Mouse (Mus musculus) adrenal gland, postnatal 4 days (tissue): ENCODE data around the gene Prelp. TPM values are rescaled to one million over a fixed set of nuclear protein-coding genes. Genes with fewer than 3 reads are reported as not detected.
"Not testable (repeated sequence)": the region's sequence is repeated elsewhere in the genome, so short reads cannot be mapped to it uniquely, and the experiment has no call there.

Experiments
- DNase-seq, 2 experiments: peaks; one replicate each; pipeline ENCODE4 v3.0.0; 2021 to 2022; ENCODE audit warnings: low spot score in 2 of 2, mixed read lengths in 2 of 2
- long read RNA-seq, 2 experiments: library from polyadenylated mRNA; stranded (forward); transcript quantifications; one replicate each; pipeline ENCODE4 v2.0.0; 2021
- total RNA-seq, 2 experiments: library from RNA; stranded (reverse); gene quantifications; 2 replicates each; pipeline ENCODE4 v1.2.3; 2021

Prelp gene
- total RNA-seq, result 10 to 100 TPM; 16.3 to 20.1 TPM
- long read RNA-seq, experiment 1, transcript Prelp-201 (3 exons, 3,615 nt), result major isoform, 8 of 14 reads
- long read RNA-seq, experiment 1, partial matches to known transcripts, result 0 of 14 reads
- long read RNA-seq, experiment 1, other reads (novel, unspliced or antisense), result 6 of 14 reads
- long read RNA-seq, experiment 2, partial matches to known transcripts, result 2 of 15 reads
- long read RNA-seq, experiment 2, other reads (novel, unspliced or antisense), result 12 of 15 reads

GRCm38 (mm10) chr1:133921304-133921751 lies at the start of gene Prelp:
TSS of gene Prelp (minus strand) at chr1:133921414.
- DNase-seq, result no peak

- no peak for DNase-seq
Measured at GRCm38 (mm10) chr1:133969427-133969826, 48.2 kb upstream of the Prelp start.

- no peak for DNase-seq
Measured at GRCm38 (mm10) chr1:133968788-133969325, 47.6 kb upstream of the Prelp start.

GRCm38 (mm10) chr1:133967481-133968017 lies 46.3 kb upstream of the Prelp start:
- no peak for DNase-seq

DNA sequence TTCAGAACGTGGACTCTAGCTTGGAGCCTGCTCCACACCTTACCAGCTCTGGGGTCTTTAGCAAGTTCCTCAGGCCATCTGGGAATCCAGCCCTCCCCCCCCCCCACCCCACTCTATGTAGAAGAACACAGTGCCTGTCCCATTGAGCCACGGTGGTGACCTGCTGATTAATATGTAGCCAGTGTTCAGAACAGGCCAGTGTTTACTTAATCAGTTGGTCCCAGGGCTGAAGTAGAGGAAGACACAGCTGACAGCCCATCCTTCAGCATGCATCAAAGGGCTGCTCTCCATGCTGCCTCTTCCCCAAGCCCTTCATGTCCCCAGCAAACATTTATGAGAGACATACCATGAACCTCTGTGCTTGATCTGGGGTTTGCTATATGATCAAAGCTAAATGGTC lies 44.8 kb upstream of the Prelp start:
- DNase-seq, result no peak

GRCm38 (mm10) chr1:133965298-133965697 lies 44.1 kb upstream of the Prelp start:
- no peak for DNase-seq

- DNase-seq, result no peak
Measured at GRCm38 (mm10) chr1:133964742-133965141, 43.5 kb upstream of the Prelp start.

DNA sequence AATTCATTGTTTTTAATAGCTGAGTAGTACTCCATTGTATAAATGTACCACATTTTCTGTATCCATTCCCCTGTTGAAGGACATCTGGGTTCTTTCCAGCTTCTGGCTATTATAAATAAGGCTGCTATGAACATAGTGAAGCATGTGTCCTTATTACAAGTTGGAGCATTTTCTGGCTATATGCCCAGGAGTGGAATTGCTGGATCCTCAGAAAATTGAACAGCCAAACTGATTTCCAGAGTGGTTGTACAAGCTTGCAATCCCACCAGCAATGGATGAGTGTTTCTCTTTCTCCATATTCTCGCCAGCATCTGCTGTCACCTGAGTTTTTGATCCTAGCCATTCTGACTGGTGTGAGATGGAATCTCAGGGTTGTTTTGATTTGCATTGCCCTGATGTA lies 42.4 kb upstream of the Prelp start:
- not testable (repeated sequence) for DNase-seq

DNA sequence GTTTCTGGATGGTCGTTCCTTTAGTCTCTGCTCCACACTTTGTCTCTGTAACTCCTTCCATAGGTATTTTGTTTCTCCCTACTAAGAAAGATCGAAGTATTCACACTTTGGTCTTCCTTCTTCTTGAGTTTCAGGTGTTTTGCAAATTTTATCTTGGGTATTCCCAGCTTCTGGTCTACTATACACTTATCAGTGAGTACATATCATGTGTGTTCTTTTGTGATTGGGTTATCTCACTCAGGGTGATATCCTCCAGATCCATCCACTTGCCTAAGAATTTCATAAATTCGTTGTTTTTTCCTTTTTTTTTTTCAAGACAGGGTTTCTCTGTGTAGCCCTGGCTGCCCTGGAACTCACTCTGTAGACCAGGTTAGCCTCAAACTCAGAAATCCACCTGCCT lies 41.9 kb upstream of the Prelp start:
- DNase-seq, result not testable (repeated sequence)

DNA sequence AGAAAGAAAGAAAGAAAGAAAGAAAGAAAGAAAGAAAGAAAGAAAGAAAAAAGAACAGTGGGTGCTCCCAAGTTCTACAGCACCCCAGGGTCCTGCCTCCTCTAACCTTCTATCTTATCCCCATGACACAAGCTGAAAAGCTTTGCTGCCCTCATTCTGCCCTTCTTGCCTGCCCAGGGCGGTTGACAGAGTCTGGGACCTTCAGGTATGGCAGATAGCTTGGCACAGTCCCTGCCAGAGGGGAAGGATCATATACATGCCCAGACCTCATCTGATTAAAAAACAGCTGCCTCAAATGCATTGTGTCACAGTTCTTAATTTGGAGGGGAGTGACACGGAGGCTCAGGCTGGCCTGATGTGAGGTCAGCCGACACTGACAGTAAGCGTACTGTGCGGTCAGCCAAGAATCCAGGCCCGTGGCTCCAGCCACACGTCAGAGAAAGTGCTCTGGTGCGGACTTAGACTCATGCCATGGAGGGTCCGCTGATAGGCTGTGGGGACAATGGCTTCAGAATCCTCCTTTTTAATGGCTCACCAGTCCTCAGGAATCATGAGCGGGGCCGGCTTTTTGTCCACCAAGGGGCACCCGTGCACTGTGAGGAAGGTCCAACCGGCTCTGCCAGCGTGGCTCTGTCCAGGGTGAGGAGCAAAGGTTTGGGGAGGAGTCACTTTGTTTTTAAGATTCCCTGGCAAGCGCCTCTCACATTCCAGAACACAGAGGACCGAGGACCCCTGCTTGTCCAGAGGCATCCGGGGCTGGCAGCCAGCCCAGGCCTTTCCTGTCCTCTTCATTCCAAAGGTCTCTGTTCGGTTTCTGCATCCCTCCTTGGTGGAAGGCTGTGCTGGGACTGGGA lies 40.3 kb upstream of the Prelp start:
- peak in 1 of 2 experiments; percentile 63 for DNase-seq

DNA sequence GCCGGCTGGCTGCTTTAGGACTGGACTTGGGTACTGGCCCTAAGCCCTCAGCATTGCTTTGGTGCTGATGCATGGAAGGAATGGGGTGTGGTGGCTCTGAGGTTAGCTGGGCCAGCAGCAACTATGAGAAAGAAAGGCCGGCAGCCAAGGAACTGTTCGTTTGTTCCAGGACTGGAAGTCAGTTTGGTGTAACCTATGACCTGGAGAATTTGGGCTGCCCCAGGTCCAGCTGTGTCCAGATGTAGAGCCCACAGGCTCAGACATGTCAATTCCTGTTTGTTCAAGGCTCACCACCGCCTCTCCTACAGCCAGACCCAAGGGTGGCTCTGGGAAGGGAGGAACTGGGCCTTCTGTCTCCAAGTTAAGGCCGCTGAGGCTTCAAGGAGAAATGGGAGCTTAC lies 38.3 kb upstream of the Prelp start:
- no peak for DNase-seq

DNA sequence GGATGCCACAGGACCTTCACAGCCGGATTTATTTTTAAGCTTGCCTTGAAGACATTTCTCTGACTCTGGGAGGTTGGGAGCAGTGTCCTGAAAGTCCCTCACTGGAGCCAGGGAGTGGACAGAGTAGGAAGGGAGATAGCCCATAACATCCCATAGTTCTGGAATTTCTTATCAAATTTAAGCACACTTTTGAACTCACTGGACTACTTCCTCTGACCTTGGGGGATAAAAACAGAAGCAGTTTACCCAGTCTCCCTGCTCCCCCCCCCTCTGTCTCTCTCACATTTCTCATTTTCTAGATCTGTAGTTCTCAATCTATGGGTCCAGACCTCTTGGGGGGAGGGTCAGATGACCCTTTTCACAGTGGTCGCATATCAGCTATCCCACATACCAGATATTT lies 32.8 kb upstream of the Prelp start:
- no peak for DNase-seq

GRCm38 (mm10) chr1:133953261-133953742 lies 32.1 kb upstream of the Prelp start:
- DNase-seq, result no peak

- DNase-seq, result no peak
Measured at GRCm38 (mm10) chr1:133951598-133951997, 30.4 kb upstream of the Prelp start.

GRCm38 (mm10) chr1:133950061-133950782 lies 29.0 kb upstream of the Prelp start:
- DNase-seq, result no peak

DNA sequence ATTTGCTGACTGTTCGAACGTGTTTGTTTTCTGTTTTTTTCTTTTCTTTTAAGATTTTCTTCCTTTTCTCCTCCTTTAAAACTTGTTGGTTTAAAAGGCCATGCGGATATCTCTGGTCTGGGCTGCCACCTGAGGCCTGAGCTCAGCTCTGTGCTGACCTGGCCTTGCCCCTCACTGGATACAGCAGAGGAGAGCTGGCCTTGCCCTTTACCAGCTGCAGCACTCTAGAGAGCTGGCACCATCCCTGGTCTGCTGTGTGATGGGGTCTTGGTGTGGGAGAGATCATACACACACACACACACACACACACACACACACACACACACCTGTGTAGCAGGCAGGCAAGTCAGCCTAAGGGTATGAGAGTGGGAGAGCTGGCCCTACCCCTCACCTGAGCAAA lies 23.9 kb upstream of the Prelp start:
- DNase-seq, result no peak

GRCm38 (mm10) chr1:133941904-133942303 lies 20.7 kb upstream of the Prelp start:
- DNase-seq, result no peak

- DNase-seq, result no peak
Measured at GRCm38 (mm10) chr1:133941158-133941860, 20.1 kb upstream of the Prelp start.

- no peak for DNase-seq
Measured at GRCm38 (mm10) chr1:133940481-133941092, 19.4 kb upstream of the Prelp start.

- no peak for DNase-seq
Measured at GRCm38 (mm10) chr1:133939708-133940107, 18.5 kb upstream of the Prelp start.
